Mouse (Mus musculus) pancreas, adult 10 weeks (tissue): ENCODE data around the gene Ptpn12. TPM values are rescaled to one million over a fixed set of nuclear protein-coding genes. Genes with fewer than 3 reads are reported as not detected.

Experiments used
- polyA plus RNA-seq: library from polyadenylated mRNA; stranded (reverse); fragments of 350-450 nt; fragmentation: Illumina TruSeq; extraction: RNeasy Lipid Tissue Mini Kit (QIAGEN cat#74804); gene quantifications from one replicate; pipeline ENCODE4 v1.2.3, GENCODE M21; 2015; ENCODE audit warnings: low read depth, low replicate concordance; ENCODE audit not compliant: insufficient read depth

Ptpn12 gene
- 6.9 TPM for polyA plus RNA-seq

DNA sequence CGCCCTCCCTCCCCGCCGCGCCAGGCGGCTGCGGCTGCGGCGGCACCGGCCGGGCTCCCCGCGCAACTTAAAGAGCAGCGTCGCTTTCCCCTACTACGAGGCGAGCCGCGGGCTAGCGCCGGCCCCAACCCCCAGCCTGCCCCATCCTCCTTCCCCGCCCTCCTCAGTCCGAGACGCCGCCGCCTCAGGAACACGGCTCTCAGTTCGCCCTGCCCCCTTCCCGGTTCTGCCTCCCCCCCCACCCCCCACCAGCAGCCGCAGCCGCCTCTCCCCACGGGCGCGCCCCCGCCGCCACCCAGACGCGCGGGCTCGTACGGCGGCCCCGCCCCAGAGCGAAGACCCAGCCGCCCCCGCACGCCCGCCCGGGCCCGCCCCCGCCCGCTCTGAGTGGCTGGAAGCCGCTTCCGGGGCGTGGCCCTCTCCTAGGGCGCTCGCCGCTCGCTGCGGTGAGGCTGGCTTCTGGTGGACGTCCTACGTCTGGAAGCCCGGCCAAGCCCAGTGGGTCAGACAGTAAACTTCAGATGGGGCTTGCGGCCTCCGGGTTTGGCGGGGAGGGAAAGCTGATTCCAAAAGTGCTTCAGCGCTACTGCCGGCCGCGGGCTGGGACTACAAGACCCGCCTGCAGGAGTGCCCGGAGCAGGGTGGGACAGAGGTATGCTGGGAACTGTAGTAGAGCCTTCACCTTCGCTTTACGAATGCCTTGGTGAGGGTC is at the start of gene Ptpn12:
TSS of gene Ptpn12 (minus strand) at position 92 of the 712 bp plus-strand sequence.

DNA sequence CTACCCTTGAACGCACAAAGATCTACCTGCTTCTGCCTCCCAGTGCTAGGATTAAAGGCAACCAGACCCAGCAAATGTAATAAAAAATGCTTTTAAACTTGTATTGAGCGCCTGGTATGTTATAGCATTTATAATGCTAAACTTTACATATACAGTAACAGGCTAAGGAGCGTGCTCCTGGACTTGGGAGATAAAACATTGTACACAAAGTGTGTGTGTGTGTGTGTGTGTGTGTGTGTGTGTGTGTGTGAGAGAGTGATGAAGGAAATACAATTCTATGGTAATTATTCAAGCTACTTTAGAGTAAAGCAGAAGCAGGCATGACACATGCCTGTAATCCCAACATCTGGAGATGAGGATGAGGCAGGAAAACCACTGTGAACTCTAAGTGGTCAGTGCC is 99.4 kb downstream of the Ptpn12 start, which contains the start of gene Rsbn1l:
TSS of gene Rsbn1l (minus strand) at position 101 of the 400 bp plus-strand sequence.

Other genes with a start within 250 kb of the Ptpn12 start
- gene Phtf2, start 173.8 kb downstream of the Ptpn12 start, polyA plus RNA-seq: 0.89 TPM
- 3.5 TPM for gene Tmem60, start 173.7 kb downstream of the Ptpn12 start, polyA plus RNA-seq
- 2.7 TPM for gene Rsbn1l, start 99.5 kb downstream of the Ptpn12 start, polyA plus RNA-seq
- gene Gsap, start 130.3 kb upstream of the Ptpn12 start, polyA plus RNA-seq: 2.5 TPM